Mouse (Mus musculus) bone marrow macrophage, adult 2 months (primary cell): Measurements from ENCODE around the gene Slc9a1. TPM values are rescaled to one million over a fixed set of nuclear protein-coding genes. Genes with fewer than 3 reads are reported as not detected.

ENCODE experiments used
- H3K27ac ChIP-seq: 2 replicates; pipeline ENCODE4 v1.5.1; 2012; ENCODE audit warnings: low read depth, low read length; ENCODE audit not compliant: insufficient read depth
- H3K4me1 ChIP-seq: 2 replicates; pipeline ENCODE4 v1.6.1; 2012; ENCODE audit warnings: low read length; ENCODE audit not compliant: control insufficient read depth, insufficient read depth
- H3K4me3 ChIP-seq: 2 replicates; pipeline ENCODE4 v1.5.1; 2012; ENCODE audit warnings: mild to moderate bottlenecking, low read length, moderate library complexity; ENCODE audit not compliant: insufficient read depth
- CTCF ChIP-seq: IDR thresholded peaks from 2 replicates; pipeline ENCODE4 v1.5.1; 2012; ENCODE audit warnings: low read depth, mild to moderate bottlenecking, low read length, moderate library complexity
- POLR2A ChIP-seq: IDR thresholded peaks from 2 replicates; pipeline ENCODE4 v1.6.1; 2012; ENCODE audit warnings: mild to moderate bottlenecking, low read depth, low read length, borderline replicate concordance
- polyA plus RNA-seq: library from polyadenylated mRNA; stranded (reverse); fragments of >200 nt; gene quantifications from 2 replicates; pipeline ENCODE4 v1.2.4, GENCODE M21; 2012; ENCODE audit not compliant: missing spikeins, insufficient read depth, insufficient read length

Slc9a1 gene
- polyA plus RNA-seq, 1 experiment = 31.6 TPM

- H3K27ac ChIP-seq = no peak overlapping the region
- H3K4me3 ChIP-seq = no peak overlapping the region
- no peak for TF ChIP-seq CTCF
- TF ChIP-seq POLR2A = no peak
- no peaks in the 10 kb centered on the region for H3K4me1 ChIP-seq
Measured at GRCm38 (mm10) chr4:133431508-133431907, 62.0 kb downstream of the Slc9a1 start.

GRCm38 (mm10) chr4:133432560-133433171, 63.2 kb downstream of the Slc9a1 start:
- TF ChIP-seq CTCF (no peak), POLR2A (no peak)
- Histone ChIP-seq H3K4me1 (no peaks in the 10 kb centered on the region), H3K27ac (no peak overlapping the region), H3K4me3 (no peak overlapping the region)

GRCm38 (mm10) chr4:133435921-133436320, 66.4 kb downstream of the Slc9a1 start:
- H3K27ac ChIP-seq = no peak overlapping the region
- TF ChIP-seq CTCF = no peak
- TF ChIP-seq POLR2A = no peak
- no peak overlapping the region for H3K4me3 ChIP-seq
- H3K4me1 ChIP-seq = 0 out of 2 replicates have a peak, but pooled peaks cover 2% of the 10 kb centered on the region

GRCm38 (mm10) chr4:133439460-133440376, 70.2 kb downstream of the Slc9a1 start:
- Histone ChIP-seq H3K4me1 (0 out of 2 replicates have a peak, but pooled peaks cover 2% of the 10 kb centered on the region), H3K27ac (no peak overlapping the region), H3K4me3 (peak overlapping the region; percentile 35)
- no peak for TF ChIP-seq POLR2A

- Histone ChIP-seq H3K4me3 (peak overlapping the region; percentile 35), H3K27ac (no peak overlapping the region), H3K4me1 (0 out of 2 replicates have a peak, but pooled peaks cover 2% of the 10 kb centered on the region)
- TF ChIP-seq POLR2A = no peak
- no peak for TF ChIP-seq CTCF
Measured at GRCm38 (mm10) chr4:133440377-133440795, 70.9 kb downstream of the Slc9a1 start.

GRCm38 (mm10) chr4:133442194-133442593, 72.7 kb downstream of the Slc9a1 start:
- TF ChIP-seq POLR2A (no peak), CTCF (no peak)
- no peak overlapping the region for H3K27ac ChIP-seq
- no peak overlapping the region for H3K4me3 ChIP-seq
- H3K4me1 ChIP-seq = 0 out of 2 replicates have a peak, but pooled peaks cover 2% of the 10 kb centered on the region

- Histone ChIP-seq H3K4me1 (0 out of 2 replicates have a peak, but pooled peaks cover 2% of the 10 kb centered on the region), H3K27ac (no peak overlapping the region), H3K4me3 (no peak overlapping the region)
- no peak for TF ChIP-seq POLR2A
- no peak for TF ChIP-seq CTCF
Measured at GRCm38 (mm10) chr4:133443085-133443484, 73.6 kb downstream of the Slc9a1 start.

GRCm38 (mm10) chr4:133445727-133446126, 76.2 kb downstream of the Slc9a1 start:
- Histone ChIP-seq H3K4me1 (0 out of 2 replicates have a peak, but pooled peaks cover under 1% of the 10 kb centered on the region), H3K4me3 (no peak overlapping the region)
- TF ChIP-seq POLR2A = no peak
- no peak for TF ChIP-seq CTCF

GRCm38 (mm10) chr4:133447366-133447765, 77.9 kb downstream of the Slc9a1 start:
- Histone ChIP-seq H3K4me1 (peaks cover 4% of the 10 kb centered on the region; the same call in 1 of the 2 replicates), H3K4me3 (no peak overlapping the region), H3K27ac (no peak overlapping the region)
- no peak for TF ChIP-seq CTCF
- TF ChIP-seq POLR2A = no peak

More at GRCm38 (mm10) chr4:133445727-133446126, 76.2 kb downstream of the Slc9a1 start:
- no peak overlapping the region for H3K27ac ChIP-seq

GRCm38 (mm10) chr4:133447967-133448366, 78.5 kb downstream of the Slc9a1 start:
- Histone ChIP-seq H3K4me3 (no peak overlapping the region), H3K27ac (no peak overlapping the region), H3K4me1 (peaks cover 8% of the 10 kb centered on the region)
- TF ChIP-seq POLR2A (no peak), CTCF (no peak)
